Mouse (Mus musculus) retina, adult 2 months (tissue): Measurements from ENCODE around the gene Tmem106a.
A peak's percentile ranks its signal among the peaks of the same experiment; 100 is the strongest.
"Not testable (repeated sequence)": the region's sequence is repeated elsewhere in the genome, so short reads cannot be mapped to it uniquely, and the experiment has no call there.

ENCODE experiments used
- DNase-seq: peaks from one replicate; pipeline ENCODE4 v3.0.0-alpha.2; 2012; ENCODE audit warnings: low read depth, low spot score

Tmem106a gene

GRCm38 (mm10) chr11:101582054-101583035 lies at the start of gene Tmem106a:
Gene Tmem106a (plus strand): TSS chr11:101582242.
- no peak for DNase-seq

DNA sequence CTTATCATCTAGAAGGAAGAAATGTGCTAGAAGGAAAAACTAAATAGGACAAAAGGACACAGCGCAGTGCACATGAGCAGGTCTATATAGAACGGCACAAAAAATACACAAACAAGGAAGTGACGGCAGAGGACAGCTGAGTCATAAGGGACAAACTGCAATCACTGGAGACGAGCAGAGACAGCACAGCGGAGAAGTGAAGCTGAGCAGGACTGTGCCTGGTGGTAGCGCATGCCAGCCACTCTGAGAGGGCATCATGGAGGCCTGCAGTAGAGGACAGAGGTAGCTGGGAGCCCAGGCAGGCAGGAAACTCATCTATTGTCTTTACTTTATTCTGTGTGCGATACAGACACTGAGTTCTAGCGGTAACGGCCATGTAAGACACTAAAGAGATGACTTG lies 38.5 kb upstream of the Tmem106a start:
- no peak for DNase-seq

DNA sequence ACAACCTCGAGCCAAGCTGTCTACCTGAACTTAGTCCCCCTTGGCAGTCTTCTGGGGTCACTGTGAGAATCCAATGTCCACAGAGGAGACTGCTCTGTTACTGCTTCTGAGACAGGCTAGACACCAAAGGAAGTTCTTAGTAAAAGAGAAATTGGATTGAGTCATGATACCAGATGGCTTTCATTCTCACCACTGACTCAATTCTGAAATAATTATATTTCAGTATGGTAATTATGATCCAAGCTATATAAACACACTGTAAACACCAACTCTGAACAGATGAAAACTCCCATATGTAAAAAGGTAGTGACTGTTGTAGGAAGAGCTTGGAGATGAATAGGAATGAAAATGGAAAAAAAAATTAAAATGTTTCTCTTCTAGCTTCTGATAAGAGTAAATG lies 37.9 kb upstream of the Tmem106a start:
- no peak for DNase-seq

GRCm38 (mm10) chr11:101548526-101548925 lies 33.5 kb upstream of the Tmem106a start:
- no peak for DNase-seq

DNA sequence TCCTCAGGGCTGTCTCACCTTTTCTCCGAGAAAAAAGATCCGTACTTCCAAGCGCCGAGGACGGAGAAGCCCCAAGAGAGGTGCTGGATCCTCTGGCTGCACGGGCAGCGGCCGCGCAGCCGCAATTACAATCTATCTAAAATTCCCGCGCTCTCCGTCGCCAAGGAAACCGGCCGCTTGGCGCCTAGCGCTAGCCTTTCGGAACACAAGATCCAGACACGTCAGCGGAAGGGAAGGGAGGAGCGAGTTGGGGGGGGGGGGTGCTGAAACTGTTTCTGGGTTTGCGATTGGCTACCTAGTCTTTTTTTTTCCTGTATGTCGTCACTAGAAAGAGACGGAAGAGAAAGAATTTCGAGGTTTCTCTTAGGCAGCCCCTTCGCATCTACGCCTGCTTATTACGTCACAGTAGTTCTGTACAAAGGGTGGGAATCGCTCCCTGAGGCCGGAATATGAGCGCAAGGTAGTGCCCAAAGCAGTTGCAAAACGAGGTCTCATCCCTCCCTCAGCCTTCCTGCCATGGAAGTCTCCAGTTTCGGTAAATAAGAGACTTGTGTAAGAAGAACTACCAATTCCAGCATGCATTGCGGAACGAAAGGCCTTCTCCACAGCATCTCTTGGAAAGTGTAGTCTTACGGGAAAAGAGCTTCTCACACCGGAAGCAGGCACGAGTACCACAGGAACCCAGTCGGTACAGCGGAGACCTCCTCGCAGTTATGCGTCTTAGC lies 30.1 kb upstream of the Tmem106a start, which contains the start of the genes Brca1 and Nbr1:
Brca1 (minus strand) TSS at position 205 of the 725 bp plus-strand sequence.
Nbr1 (plus strand) TSS at position 399 of the 725 bp plus-strand sequence.
- DNase-seq, result peak; percentile 98

GRCm38 (mm10) chr11:101552476-101553300 lies 29.4 kb upstream of the Tmem106a start:
- DNase-seq, result peak; percentile 98

DNA sequence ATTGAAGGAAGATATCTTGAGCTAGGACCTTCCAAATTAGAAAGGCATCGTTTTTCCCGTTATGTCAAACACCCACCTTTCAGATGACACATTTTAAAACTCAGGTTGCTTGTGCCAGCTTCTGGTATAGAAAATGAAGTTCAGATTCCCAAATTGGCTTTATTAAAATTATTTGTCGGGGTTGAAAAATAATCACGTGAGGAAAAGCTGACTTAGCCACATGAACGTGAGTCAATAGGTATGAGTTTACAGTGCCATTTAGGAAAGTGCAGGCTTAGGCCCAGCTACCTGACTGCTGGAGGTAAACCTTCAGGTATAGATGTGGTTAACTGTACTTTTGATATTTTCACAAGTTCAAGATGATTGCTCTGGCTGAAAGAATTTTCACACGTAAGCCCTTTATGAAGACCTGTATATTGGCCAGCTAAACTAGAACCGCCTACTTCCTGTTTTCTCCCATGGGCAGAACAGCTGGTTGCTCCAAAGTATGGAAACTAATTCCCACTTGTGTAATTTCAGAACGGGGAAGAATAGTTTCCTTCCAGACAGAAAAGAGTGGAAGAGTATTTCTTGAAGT lies 28.6 kb upstream of the Tmem106a start:
- DNase-seq, result no peak

DNA sequence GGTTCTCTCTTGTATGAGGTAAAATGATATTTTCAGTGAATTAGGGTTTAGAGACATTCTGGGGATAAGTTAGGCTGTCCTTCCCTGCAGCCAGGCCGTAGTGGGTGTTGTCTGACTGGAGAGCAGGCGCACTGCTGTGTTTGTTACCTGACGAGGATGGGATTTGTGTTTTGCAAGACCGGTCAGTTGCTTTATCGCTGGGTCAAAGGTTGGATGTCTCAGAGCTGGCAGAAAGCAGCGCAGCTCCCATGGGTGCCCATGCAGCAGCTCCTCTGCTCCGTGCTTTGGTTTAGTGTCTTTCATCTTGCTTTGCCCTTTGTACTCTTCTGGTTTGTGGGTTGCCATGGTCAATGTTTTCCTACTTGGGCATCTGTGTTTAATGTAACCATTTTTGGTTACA lies 25.5 kb upstream of the Tmem106a start:
- no peak for DNase-seq

GRCm38 (mm10) chr11:101556954-101557353 lies 25.1 kb upstream of the Tmem106a start:
- DNase-seq, result no peak

DNA sequence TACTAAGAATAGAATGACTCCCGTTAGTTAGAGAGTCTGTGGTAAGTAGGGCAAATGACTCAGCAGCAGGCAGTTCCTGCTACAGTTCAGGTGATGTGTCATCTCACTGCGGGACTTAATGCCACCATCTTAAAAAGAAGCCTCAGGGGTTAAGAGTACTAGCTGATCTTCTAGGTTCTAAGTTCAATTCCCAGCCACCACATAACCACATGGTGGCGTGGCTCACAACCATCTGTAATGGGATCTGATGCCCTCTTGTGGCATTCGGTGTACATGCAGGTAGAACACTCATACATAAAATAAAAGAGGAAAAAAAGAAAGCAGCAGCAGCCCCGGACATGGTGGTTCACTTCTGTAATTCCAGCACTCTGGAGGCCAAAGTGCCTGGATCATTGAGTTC lies 19.7 kb upstream of the Tmem106a start:
- no peak for DNase-seq

DNA sequence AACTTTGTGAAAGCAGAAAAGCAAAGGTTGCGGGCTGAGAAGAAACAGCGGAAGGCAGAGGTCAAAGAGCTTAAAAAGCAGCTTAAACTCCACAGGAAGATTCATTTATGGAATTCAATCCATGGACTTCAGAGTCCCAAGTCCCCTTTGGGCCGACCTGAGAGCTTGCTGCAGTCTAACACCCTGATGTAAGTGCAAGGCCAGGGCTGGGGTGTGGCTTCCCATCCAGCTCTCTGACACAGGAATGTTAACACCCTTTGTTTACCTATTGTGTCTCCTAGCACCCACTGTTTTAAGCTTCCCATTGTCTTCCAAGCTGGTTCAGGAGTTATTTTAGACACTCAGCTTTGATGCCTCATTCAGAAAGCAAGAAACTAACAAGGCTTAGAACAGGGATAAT lies 13.6 kb upstream of the Tmem106a start:
- DNase-seq, result no peak

DNA sequence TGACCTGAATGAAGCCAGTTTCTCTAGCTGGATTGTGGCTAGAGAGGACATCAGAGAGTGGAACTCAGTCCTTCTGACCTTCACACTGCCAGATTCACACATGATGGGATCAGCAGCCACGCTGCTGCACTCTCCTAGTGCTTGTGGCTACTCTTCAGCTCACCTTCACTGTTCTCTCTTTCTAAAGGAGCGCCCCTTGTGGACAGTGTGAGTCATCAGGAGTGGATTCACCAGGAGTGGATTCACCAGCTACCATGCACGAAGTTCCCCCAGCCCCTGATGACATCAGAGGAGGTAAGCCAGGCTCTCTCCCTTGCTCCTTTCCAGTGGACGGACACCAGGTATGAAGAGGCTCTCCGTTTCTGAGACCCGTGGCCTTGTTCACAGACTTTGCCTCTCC lies 5.9 kb upstream of the Tmem106a start:
- DNase-seq, result no peak

DNA sequence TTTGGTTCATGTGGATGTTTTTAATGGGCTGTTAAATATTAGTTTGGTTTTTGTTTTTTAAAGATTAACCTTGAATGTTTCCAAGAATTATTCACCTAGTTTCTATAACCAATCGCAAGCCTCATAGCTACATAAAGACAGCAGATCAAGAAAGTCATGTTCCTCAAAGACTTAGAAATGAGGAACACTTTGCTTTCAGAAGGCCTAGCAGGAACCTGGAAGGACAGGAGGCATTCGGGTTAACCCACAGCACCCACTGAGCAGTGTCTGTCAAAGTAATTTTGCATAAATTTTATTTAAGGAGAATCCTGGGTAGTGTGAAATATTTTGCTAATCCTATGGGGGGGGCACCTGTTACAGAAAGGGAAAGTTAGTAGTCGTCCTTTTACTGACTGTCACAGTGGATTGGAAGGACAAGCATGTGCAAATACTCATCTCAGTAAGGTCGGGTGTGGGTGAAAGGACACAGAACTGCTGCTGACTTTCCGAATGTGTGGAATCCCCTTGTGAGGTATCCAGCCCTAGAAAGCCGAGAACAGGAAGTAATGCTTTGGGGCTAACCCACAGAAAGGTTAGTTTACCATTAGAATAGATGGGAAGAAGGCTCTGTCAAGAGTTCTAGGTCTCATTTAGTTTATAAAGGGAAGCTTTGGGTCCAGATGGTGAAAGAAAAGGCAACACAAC lies 819 bp upstream of the Tmem106a start:
- no peak for DNase-seq

DNA sequence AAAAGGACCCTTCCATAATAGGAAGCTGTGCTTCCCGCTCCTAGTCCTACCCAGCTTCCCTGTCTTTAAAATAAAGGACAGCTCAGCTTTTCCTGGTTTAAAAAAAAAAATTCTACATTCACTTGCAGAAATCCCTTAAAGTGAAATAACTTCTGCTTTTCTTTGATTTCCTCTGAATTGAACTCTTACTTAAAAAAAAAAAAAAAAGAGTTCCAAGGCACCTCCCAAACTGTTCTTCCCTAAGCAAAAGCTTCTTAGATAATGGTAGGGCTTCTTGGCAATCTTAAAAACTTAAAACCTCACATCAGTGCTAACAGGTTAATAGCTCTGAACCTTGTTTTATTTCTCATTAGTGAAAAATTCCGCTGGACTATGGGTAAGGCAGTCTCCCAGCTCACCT lies 1.2 kb downstream of the Tmem106a start:
- DNase-seq, result no peak

- not testable (repeated sequence) for DNase-seq
Observed at GRCm38 (mm10) chr11:101585031-101585430, 3.0 kb downstream of the Tmem106a start.

- no peak for DNase-seq
Observed at GRCm38 (mm10) chr11:101585805-101586204, 3.8 kb downstream of the Tmem106a start.

DNA sequence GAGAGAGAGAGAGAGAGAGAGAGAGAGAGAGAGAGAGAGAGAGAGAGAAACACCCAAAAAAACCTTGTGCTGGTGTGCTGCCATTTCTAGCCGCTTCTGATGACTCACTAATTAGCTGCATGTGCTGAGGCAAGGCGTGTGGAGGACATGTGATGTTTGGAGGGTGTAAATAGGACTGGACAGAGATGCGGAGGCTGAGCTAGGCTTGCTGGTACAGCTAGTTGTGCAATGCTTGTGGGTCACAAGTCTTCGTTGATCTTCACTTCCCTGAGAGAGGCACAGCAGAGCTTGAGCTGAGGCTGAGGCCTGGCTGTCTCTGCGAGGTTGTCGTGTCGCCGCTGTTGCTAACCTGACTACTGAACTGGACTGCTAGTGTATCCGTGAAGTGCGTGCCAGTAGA lies 5.6 kb downstream of the Tmem106a start:
- no peak for DNase-seq

- DNase-seq, result no peak
Observed at GRCm38 (mm10) chr11:101588868-101589267, 6.8 kb downstream of the Tmem106a start.

- DNase-seq, result peak; percentile 33
Observed at GRCm38 (mm10) chr11:101589444-101589843, 7.4 kb downstream of the Tmem106a start.

DNA sequence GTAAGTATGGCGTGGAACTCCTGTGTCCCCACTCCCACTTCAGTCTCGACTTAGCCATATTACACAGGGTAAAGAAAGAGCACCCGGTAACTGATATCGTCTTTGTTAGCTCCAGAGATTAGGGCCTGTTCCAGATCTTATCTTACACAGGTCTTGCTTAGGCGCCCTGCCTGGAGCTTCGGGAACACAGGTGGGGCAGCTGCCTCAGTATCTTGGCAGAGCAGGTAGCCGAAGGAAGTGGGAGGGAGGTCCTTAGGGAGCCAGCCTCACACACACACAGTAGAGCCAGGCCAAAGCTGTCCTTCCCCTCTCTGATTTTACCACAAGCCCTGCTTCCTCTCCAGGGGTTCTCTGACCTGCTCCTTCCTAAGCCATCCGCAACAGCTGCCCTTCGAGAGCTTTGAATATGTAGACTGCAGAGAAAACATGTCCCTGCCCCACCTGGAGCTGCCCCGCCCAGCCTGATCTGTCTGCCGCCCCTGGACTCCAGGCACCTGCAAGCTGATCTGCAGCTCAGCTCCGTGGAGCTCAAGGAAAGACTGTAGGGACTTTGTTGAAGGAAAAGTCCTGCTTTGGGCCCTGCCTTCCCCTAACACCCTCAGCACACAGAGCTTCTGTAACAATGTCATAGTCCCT lies 8.1 kb downstream of the Tmem106a start:
- no peak for DNase-seq
